Mouse (Mus musculus) retina, postnatal 1 day (tissue): ENCODE measurements around the gene Rbm47.
"Not testable (repeated sequence)": the region's sequence is repeated elsewhere in the genome, so short reads cannot be mapped to it uniquely, and the experiment has no call there.

Experiments used
- DNase-seq: peaks from one replicate; pipeline ENCODE4 v3.0.0-alpha.2; 2012

The Rbm47 gene

GRCm38 (mm10) chr5:66005041-66005678 is 167.8 kb downstream of the Rbm47 start:
- no peak for DNase-seq

- DNase-seq = no peak
These were observed 168.6 kb downstream of the Rbm47 start, which contains the start of gene 9130230L23Rik for GRCm38 (mm10) chr5:66004134-66004925. 9130230L23Rik (minus strand) TSS chr5:66004285.

- DNase-seq = no peak
These were observed 171.7 kb downstream of the Rbm47 start for GRCm38 (mm10) chr5:66001232-66001631.

- DNase-seq = no peak
These were observed 172.3 kb downstream of the Rbm47 start for GRCm38 (mm10) chr5:66000567-66001125.

GRCm38 (mm10) chr5:66000074-66000473 is 172.8 kb downstream of the Rbm47 start:
- no peak for DNase-seq

- no peak for DNase-seq
These were observed 173.8 kb downstream of the Rbm47 start for GRCm38 (mm10) chr5:65999106-65999505.

GRCm38 (mm10) chr5:65997813-65998212 is 175.1 kb downstream of the Rbm47 start:
- no peak for DNase-seq

GRCm38 (mm10) chr5:65994643-65995042 is 178.3 kb downstream of the Rbm47 start:
- DNase-seq = no peak

GRCm38 (mm10) chr5:65991191-65991590 is 181.7 kb downstream of the Rbm47 start:
- no peak for DNase-seq

GRCm38 (mm10) chr5:65987004-65987403 is 185.9 kb downstream of the Rbm47 start:
- not testable (repeated sequence) for DNase-seq

- no peak for DNase-seq
These were observed 186.5 kb downstream of the Rbm47 start for GRCm38 (mm10) chr5:65986426-65986825.

GRCm38 (mm10) chr5:65975731-65976130 is 197.2 kb downstream of the Rbm47 start:
- DNase-seq = no peak

- no peak for DNase-seq
These were observed 199.7 kb downstream of the Rbm47 start for GRCm38 (mm10) chr5:65973189-65973588.

- DNase-seq = no peak
These were observed 204.9 kb downstream of the Rbm47 start for GRCm38 (mm10) chr5:65968004-65968403.

- no peak for DNase-seq
These were observed 205.8 kb downstream of the Rbm47 start for GRCm38 (mm10) chr5:65967091-65967490.
